Mouse (Mus musculus) ES-Bruce4 (cell line): ENCODE results near the gene Inpp4b. TPM values are rescaled to one million over a fixed set of nuclear protein-coding genes. Genes with fewer than 3 reads are reported as not detected.

Source experiments
- H3K27ac ChIP-seq: 2 replicates; pipeline ENCODE4 v1.5.1; 2012; ENCODE audit warnings: low read length, inconsistent platforms; ENCODE audit not compliant: insufficient read depth
- H3K27me3 ChIP-seq: 2 replicates; pipeline ENCODE4 v1.6.1; 2012; ENCODE audit warnings: mild to moderate bottlenecking, low read length, inconsistent platforms; ENCODE audit not compliant: control insufficient read depth, poor library complexity, insufficient read depth, severe bottlenecking
- H3K36me3 ChIP-seq: 2 replicates; pipeline ENCODE4 v1.6.1; 2012; ENCODE audit warnings: inconsistent platforms, mild to moderate bottlenecking, low read length, moderate library complexity; ENCODE audit not compliant: control insufficient read depth, poor library complexity, insufficient read depth, severe bottlenecking
- H3K4me1 ChIP-seq: one replicate; pipeline ENCODE4 v1.8.1; 2011; ENCODE audit warnings: low read length; ENCODE audit not compliant: control insufficient read depth, insufficient read depth
- H3K4me3 ChIP-seq: 2 replicates; pipeline ENCODE4 v1.5.1; 2011; ENCODE audit warnings: low read depth, mild to moderate bottlenecking, low read length
- H3K9ac ChIP-seq: 2 replicates; pipeline ENCODE4 v1.6.1; 2012; ENCODE audit warnings: low read depth, mild to moderate bottlenecking, inconsistent platforms; ENCODE audit not compliant: poor library complexity, severe bottlenecking
- H3K9me3 ChIP-seq: replicated peaks from 2 replicates; pipeline ENCODE4 v1.6.1; 2012; ENCODE audit warnings: mild to moderate bottlenecking, low read length, inconsistent platforms; ENCODE audit not compliant: control insufficient read depth, poor library complexity, insufficient read depth, severe bottlenecking
- CTCF ChIP-seq: IDR thresholded peaks from one replicate; pipeline ENCODE4 v1.8.1; 2011; ENCODE audit warnings: low read depth, low read length
- EP300 ChIP-seq: IDR thresholded peaks from 2 replicates; pipeline ENCODE4 v1.6.1; 2011; ENCODE audit warnings: low read depth, low read length; ENCODE audit not compliant: insufficient read depth
- POLR2A ChIP-seq: IDR thresholded peaks from one replicate; pipeline ENCODE4 v1.8.1; 2011; ENCODE audit warnings: low read length; ENCODE audit not compliant: insufficient read depth
- polyA plus RNA-seq: library from polyadenylated mRNA; stranded (reverse); fragments of >200 nt; gene quantifications from 2 replicates; pipeline ENCODE4 v1.2.4, GENCODE M21; 2011; ENCODE audit warnings: low read depth; ENCODE audit not compliant: missing spikeins, insufficient read depth, insufficient read length

The Inpp4b gene
- polyA plus RNA-seq, 1 experiment, result not detected

DNA sequence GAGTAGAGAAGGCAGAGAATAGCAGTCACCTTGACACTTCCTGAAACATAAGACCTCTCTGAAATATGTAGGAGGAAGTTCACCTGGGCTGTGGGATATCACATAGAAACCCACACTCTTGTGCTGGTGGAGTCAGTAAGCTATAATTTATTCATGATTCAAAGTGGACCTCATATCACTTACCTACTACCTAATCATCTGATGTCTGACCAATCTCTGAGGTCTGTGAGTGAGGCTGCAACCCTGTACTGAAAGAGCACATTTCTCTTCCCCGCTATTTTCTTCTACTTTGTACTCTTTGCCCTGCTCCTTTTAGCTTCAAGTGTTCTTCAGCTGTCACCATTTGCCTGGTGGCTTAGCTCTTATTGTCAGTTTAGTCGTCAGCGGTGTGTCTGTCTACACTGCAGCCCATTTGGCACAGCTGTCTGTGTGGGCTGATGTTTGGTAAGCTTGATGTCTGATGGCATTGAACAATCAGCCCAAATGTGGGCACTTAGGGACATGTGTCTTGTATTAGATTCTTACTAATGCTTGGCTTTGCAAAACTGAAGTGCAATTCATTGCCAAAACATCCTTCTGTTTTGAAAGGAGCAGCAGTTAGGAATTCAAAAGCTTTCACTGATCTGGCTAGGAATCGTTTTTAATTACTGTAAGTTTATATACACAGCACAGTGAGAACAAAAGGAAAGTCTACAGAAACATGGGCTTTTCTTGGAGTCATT lies 434.3 kb downstream of the Inpp4b start:
- Histone ChIP-seq H3K27me3 (0 out of 2 replicates have a peak, but pooled peaks cover 1% of the 10 kb centered on the region), H3K9ac (no peak overlapping the region), H3K4me3 (no peak overlapping the region), H3K27ac (no peak overlapping the region), H3K4me1 (no peaks in the 10 kb centered on the region), H3K9me3 (no peaks in the 10 kb centered on the region), H3K36me3 (no peaks in the 10 kb centered on the region)
- no peak for TF ChIP-seq EP300
- TF ChIP-seq POLR2A, result no peak

DNA sequence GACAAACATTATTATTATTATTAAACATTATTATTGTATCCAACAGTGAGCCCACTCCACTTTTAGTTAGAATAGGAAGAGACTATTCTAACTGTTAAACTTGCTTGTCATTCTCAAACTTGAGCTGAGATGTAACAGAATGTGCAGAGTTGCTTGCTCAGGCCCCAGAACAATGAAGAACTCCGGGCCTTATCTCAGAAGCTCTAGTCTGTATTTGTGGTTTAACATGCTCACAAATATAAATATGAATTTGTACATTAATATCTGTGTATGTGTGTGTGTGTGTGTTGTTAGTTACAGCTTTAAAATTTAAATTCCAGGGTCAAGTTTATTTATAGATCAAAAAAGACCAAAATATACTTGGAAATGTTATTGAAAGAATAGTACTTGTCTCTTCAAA lies 435.3 kb downstream of the Inpp4b start:
- Histone ChIP-seq H3K4me3 (no peak overlapping the region), H3K36me3 (no peaks in the 10 kb centered on the region), H3K9me3 (no peaks in the 10 kb centered on the region), H3K27ac (no peak overlapping the region), H3K4me1 (no peaks in the 10 kb centered on the region), H3K27me3 (no peaks in the 10 kb centered on the region), H3K9ac (no peak overlapping the region)
- TF ChIP-seq POLR2A (no peak), CTCF (no peak), EP300 (no peak)

DNA sequence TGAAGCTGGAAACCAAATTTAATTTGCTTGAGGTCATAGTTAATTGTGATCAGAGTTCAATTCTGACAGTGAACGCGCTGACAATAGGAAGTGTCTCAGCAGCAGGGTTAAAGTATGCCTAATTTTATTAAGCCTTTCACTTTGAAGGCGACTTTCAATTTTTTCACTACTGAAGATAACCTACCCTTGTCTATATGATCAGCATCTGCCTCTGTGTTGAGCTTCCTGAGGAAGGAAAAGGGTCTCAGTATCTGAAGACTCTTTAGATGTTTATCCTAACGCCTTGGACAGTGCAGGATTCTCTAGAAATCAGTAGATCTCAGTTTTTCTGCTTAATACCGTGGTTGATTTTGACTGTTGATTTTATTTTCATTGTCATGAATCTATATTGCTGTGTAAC lies 437.1 kb downstream of the Inpp4b start:
- Histone ChIP-seq H3K36me3 (no peaks in the 10 kb centered on the region), H3K4me1 (no peaks in the 10 kb centered on the region), H3K9me3 (no peaks in the 10 kb centered on the region), H3K27me3 (no peaks in the 10 kb centered on the region), H3K4me3 (no peak overlapping the region), H3K27ac (no peak overlapping the region), H3K9ac (no peak overlapping the region)
- no peak for TF ChIP-seq POLR2A
- no peak for TF ChIP-seq CTCF
- no peak for TF ChIP-seq EP300

DNA sequence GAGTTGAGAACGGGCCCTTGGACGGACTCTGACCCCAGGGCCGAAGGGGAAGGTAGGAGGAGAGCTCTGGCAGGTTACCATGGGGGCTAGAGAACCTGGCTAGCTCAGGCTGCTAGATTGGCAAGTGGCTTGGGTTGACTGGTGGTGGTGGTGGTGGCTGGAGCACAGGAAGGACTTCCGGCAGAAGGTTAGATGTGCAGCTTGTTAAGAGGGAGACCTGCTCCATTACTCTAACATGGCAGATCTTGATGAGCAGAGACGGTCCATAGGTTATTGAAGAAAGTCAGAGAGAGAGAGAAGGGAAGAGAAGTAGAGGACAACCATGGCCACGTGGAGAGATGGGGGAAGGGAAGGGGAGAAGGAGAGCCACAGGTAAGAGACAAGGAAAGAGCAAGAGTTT lies 437.8 kb downstream of the Inpp4b start:
- Histone ChIP-seq H3K27ac (no peak overlapping the region), H3K9me3 (no peaks in the 10 kb centered on the region), H3K4me1 (no peaks in the 10 kb centered on the region), H3K9ac (no peak overlapping the region), H3K36me3 (no peaks in the 10 kb centered on the region), H3K4me3 (no peak overlapping the region), H3K27me3 (no peaks in the 10 kb centered on the region)
- no peak for TF ChIP-seq EP300

DNA sequence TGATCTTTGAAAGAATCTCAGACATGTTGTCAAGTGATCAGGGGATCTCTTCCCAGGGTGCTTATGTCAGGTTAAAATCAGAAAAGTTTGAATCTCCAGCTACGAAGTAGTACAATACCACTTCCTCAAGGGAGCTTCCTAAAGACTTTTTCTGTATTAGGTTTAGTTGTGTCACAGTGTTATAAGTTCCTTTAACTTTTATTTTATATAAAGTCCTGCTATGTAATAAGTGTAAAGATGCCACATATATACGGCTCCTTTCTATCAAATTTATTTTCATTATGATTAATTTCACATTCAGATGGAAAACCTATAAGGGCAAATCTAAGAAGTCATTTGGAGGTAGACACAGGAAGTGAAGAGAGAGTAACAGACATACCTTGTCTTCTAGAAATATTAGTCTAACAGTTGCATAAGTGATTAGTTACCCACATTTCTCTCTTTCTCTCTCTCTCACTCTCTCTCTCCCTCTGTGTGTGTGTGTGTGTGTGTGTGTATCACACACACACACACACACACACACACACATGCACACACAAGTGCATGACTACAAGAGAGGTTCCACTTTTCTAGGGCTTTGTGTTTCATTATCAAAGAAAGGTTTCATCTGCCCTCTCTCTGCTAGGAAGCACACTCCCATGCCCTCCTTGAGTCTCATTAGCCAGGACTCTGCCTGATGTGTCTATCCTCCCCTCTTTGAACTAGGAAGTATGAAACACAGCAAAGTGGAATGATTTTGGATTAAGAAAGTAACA lies 438.7 kb downstream of the Inpp4b start:
- H3K36me3 ChIP-seq, result no peaks in the 10 kb centered on the region
- H3K27me3 ChIP-seq, result no peaks in the 10 kb centered on the region
- H3K27ac ChIP-seq, result no peak overlapping the region
- no peaks in the 10 kb centered on the region for H3K9me3 ChIP-seq
- no peak overlapping the region for H3K9ac ChIP-seq
- no peaks in the 10 kb centered on the region for H3K4me1 ChIP-seq
- no peak overlapping the region for H3K4me3 ChIP-seq
- TF ChIP-seq CTCF (no peak), EP300 (no peak)

DNA sequence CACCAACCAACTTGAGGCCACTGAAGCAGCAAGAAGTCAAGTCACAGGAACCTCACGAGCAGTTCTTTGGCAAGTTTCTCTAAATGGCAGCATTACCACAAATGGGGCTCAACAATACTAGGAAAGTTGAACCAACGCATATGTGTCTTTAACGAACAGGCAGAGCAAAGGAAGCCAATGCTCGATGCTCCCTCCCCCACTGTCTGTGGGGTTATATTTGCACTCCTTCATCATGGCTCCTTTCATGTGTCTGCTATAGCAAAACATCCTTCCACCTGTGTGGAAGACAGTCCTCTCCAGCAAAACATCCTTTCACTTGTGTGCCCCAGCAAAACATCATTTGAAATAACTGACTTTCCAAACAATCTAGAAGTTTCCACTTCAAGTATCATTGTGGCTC lies 440.4 kb downstream of the Inpp4b start:
- TF ChIP-seq CTCF (no peak), POLR2A (no peak), EP300 (no peak)
- Histone ChIP-seq H3K9me3 (no peaks in the 10 kb centered on the region), H3K27ac (no peak overlapping the region), H3K4me1 (no peaks in the 10 kb centered on the region), H3K27me3 (no peaks in the 10 kb centered on the region), H3K36me3 (no peaks in the 10 kb centered on the region), H3K9ac (no peak overlapping the region), H3K4me3 (no peak overlapping the region)
